Mouse (Mus musculus): Measurements from ENCODE around the gene Col9a3.

Col9a3 gene

GRCm38 (mm10) chr2:180611882-180612281, 14.3 kb downstream of the Col9a3 start:
- DNase-seq (ENCODE audit: extremely low read depth, insufficient read length, low spot score) = no peak

- no peak for DNase-seq (ENCODE audit: extremely low read depth, insufficient read length, low spot score)
These were observed 44.3 kb downstream of the Col9a3 start for GRCm38 (mm10) chr2:180641576-180642554.

- no peak for DNase-seq (ENCODE audit: extremely low read depth, insufficient read length, low spot score)
These were observed 45.1 kb downstream of the Col9a3 start, which contains the start of gene Tcfl5 for GRCm38 (mm10) chr2:180642555-180643260. TSS of gene Tcfl5 (minus strand) at chr2:180642708.

GRCm38 (mm10) chr2:180643626-180644025, 46.0 kb downstream of the Col9a3 start:
- DNase-seq (ENCODE audit: extremely low read depth, insufficient read length, low spot score) = no peak

- no peak for DNase-seq (ENCODE audit: extremely low read depth, insufficient read length, low spot score)
These were observed 49.3 kb downstream of the Col9a3 start for GRCm38 (mm10) chr2:180646841-180647240.

- no peak for DNase-seq (ENCODE audit: extremely low read depth, insufficient read length, low spot score)
These were observed 57.1 kb downstream of the Col9a3 start for GRCm38 (mm10) chr2:180654666-180655065.

GRCm38 (mm10) chr2:180655150-180655549, 57.6 kb downstream of the Col9a3 start:
- no peak for DNase-seq (ENCODE audit: extremely low read depth, insufficient read length, low spot score)

- peak; percentile 41 for DNase-seq (ENCODE audit: extremely low read depth, insufficient read length, low spot score)
These were observed 59.9 kb downstream of the Col9a3 start for GRCm38 (mm10) chr2:180657394-180658013.

GRCm38 (mm10) chr2:180658381-180658780, 60.8 kb downstream of the Col9a3 start:
- no peak for DNase-seq (ENCODE audit: extremely low read depth, insufficient read length, low spot score)

- peak; percentile 34 for DNase-seq (ENCODE audit: extremely low read depth, insufficient read length, low spot score)
These were observed 62.0 kb downstream of the Col9a3 start for GRCm38 (mm10) chr2:180659353-180660150.

GRCm38 (mm10) chr2:180660521-180660920, 62.9 kb downstream of the Col9a3 start:
- no peak for DNase-seq (ENCODE audit: extremely low read depth, insufficient read length, low spot score)

GRCm38 (mm10) chr2:180662008-180662407, 64.4 kb downstream of the Col9a3 start:
- DNase-seq (ENCODE audit: extremely low read depth, insufficient read length, low spot score) = no peak

Data from 3134 (cell line).